Mouse (Mus musculus) urinary bladder, postnatal 0 days (tissue): ENCODE measurements around the gene P2ry14. TPM values are rescaled to one million over a fixed set of nuclear protein-coding genes. Genes with fewer than 3 reads are reported as not detected.

Experiments used
- polyA plus RNA-seq: library from polyadenylated mRNA; unstranded; fragments of >200 nt; fragmentation: Nextera tagmentation; extraction: Ambion mirVana; gene quantifications from 2 replicates; pipeline ENCODE4 v1.2.1, GENCODE M21; 2015

P2ry14 gene
- polyA plus RNA-seq = 0.54 and 0.63 TPM in 2 replicates

GRCm38 (mm10) chr3:59153424-59153823 is at the start of gene P2ry14:
P2ry14 (minus strand) TSS chr3:59153618.

GRCm38 (mm10) chr3:59194938-59195337 is 41.5 kb upstream of the P2ry14 start, which contains the start of gene Gpr87:
Gpr87 (minus strand) TSS chr3:59195104.

GRCm38 (mm10) chr3:59101218-59101986 is 52.0 kb downstream of the P2ry14 start, which contains the start of gene Gpr171:
Gpr171 (minus strand) TSS chr3:59101821.

Other genes with a start within 250 kb of the P2ry14 start
- 0.50 and 0.60 TPM in 2 replicates for gene Med12l, start 147.8 kb downstream of the P2ry14 start, polyA plus RNA-seq
- 0.19 and 0.39 TPM in 2 replicates for gene Gpr171, start 51.8 kb downstream of the P2ry14 start, polyA plus RNA-seq
- 7.6 and 9.1 TPM in 2 replicates for gene Gpr87, start 41.5 kb upstream of the P2ry14 start, polyA plus RNA-seq
- gene P2ry13, start 57.3 kb upstream of the P2ry14 start, polyA plus RNA-seq = 1.0 and 1.1 TPM in 2 replicates
- gene P2ry12, start 109.3 kb upstream of the P2ry14 start, polyA plus RNA-seq = 2.1 and 2.2 TPM in 2 replicates
- gene Igsf10, start 190.8 kb upstream of the P2ry14 start, polyA plus RNA-seq = 4.8 and 5.1 TPM in 2 replicates